Mouse (Mus musculus) liver, adult 2 months (tissue): Measurements from ENCODE around the gene Itga3. TPM values are rescaled to one million over a fixed set of nuclear protein-coding genes. Genes with fewer than 3 reads are reported as not detected.

Source experiments
- DNase-seq: peaks from one replicate; pipeline ENCODE4 v3.0.0-alpha.2; 2011; ENCODE audit warnings: low read depth, low spot score; ENCODE audit errors: extremely low read depth
- H3K27ac ChIP-seq: fragments of 200-500 bp; replicated peaks from 2 replicates; pipeline ENCODE4 v1.5.1; 2012; ENCODE audit warnings: low read depth, mild to moderate bottlenecking, control low read depth, inconsistent platforms, low read length; ENCODE audit not compliant: insufficient read depth
- H3K27me3 ChIP-seq: fragments of 200-500 bp; 2 replicates; pipeline ENCODE4 v1.6.1; 2012; ENCODE audit warnings: mild to moderate bottlenecking, moderate library complexity, low read length, inconsistent platforms; ENCODE audit not compliant: control insufficient read depth, insufficient read depth
- H3K36me3 ChIP-seq: fragments of 200-500 bp; 2 replicates; pipeline ENCODE4 v1.6.1; 2012; ENCODE audit warnings: low read length, inconsistent platforms; ENCODE audit not compliant: control insufficient read depth, insufficient read depth
- H3K4me1 ChIP-seq: fragments of 200-500 bp; 2 replicates; pipeline ENCODE4 v1.6.1; 2011; ENCODE audit warnings: low read length; ENCODE audit not compliant: control insufficient read depth, insufficient read depth
- H3K4me3 ChIP-seq: fragments of 200-500 bp; 2 replicates; pipeline ENCODE4 v1.5.1; 2011; ENCODE audit warnings: low read depth, mild to moderate bottlenecking, control low read depth, low read length, moderate library complexity; ENCODE audit not compliant: insufficient read depth
- H3K79me2 ChIP-seq: fragments of 200-500 bp; 2 replicates; pipeline ENCODE4 v1.6.1; 2012; ENCODE audit warnings: inconsistent platforms, mild to moderate bottlenecking, low read length, moderate library complexity; ENCODE audit not compliant: control insufficient read depth, insufficient read depth
- H3K9ac ChIP-seq: fragments of 200-500 bp; 2 replicates; pipeline ENCODE4 v1.6.1; 2012; ENCODE audit warnings: low read depth, mild to moderate bottlenecking, control low read depth, inconsistent platforms, low read length
- CTCF ChIP-seq: fragments of 200-500 bp; IDR thresholded peaks from 2 replicates; pipeline ENCODE4 v1.5.1; 2011; ENCODE audit warnings: low read depth, low read length, control low read depth
- POLR2A ChIP-seq: fragments of 200-500 bp; IDR thresholded peaks from 2 replicates; pipeline ENCODE4 v1.6.1; 2011; ENCODE audit warnings: low read length, control low read depth; ENCODE audit not compliant: insufficient read depth; ENCODE audit errors: extremely low read depth
- WGBS: fragments of 180-500 bp; shearing (Covaris S2); methylation state at CpG from one replicate; pipeline ENCODE4 v1.1.7; 2018; 5-methylcytosine and 5-hydroxymethylcytosine counted together
- polyA plus RNA-seq: library from polyadenylated mRNA; depleted of rRNA; stranded (reverse); fragments of >200 nt; gene quantifications from 2 replicates; pipeline ENCODE4 v1.2.3, GENCODE M21; 2012
- total RNA-seq: library from RNA; depleted of rRNA; stranded (reverse); fragments of >200 nt; gene quantifications from 2 replicates; pipeline ENCODE4 v1.2.3, GENCODE M21; 2014

Gene Itga3
- total and polyA plus RNA-seq, 2 experiments: 2.6 to 5.7 TPM

DNA sequence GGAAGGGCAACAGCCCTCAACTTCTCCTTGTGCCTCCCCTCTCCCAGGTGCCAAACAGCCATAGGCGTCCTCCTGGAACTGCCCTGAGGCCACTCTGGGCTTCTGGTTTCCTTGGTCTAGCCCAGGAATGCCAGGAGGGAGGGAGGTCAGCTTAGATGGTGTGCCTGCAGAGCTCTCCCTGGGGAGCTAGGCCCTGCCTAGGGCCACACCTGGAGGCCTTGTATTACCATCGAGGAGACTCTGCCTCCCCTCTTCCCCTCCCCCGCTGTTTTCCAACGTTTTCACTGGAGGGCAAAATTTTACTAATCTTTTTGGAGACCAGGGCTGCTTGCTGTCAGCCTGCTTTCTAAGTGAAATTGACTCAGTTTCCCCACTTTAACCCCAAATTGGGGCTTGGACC, 70.6 kb downstream of the Itga3 start:
- 44% methylated on average over 4 of the region's 4 CpGs for WGBS
- DNase-seq: no peak
- no peak overlapping the region for H3K27ac ChIP-seq
- no peaks in the 10 kb centered on the region for H3K36me3 ChIP-seq
- no peak overlapping the region for H3K4me3 ChIP-seq
- 0 out of 2 replicates have a peak, but pooled peaks cover 3% of the 10 kb centered on the region for H3K4me1 ChIP-seq
- no peak overlapping the region for H3K9ac ChIP-seq
- H3K27me3 ChIP-seq: peaks cover 6% of the 10 kb centered on the region; the same call in 1 of the 2 replicates
- no peaks in the 10 kb centered on the region for H3K79me2 ChIP-seq
- TF ChIP-seq CTCF: no peak
- no peak for TF ChIP-seq POLR2A

DNA sequence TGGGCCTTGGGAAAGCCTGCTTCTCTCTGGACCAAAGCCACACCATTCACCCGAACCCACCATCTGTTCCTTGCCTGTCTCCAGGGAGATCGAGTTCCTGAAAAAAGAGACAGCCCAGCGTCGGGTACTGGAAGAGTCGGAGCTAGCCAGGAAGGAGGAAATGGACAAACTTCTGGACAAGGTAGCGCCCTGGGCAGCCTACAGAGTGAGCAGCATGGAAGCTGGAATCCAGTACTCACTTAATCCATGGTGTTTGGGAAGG, 71.7 kb downstream of the Itga3 start:
- Histone ChIP-seq H3K4me3 (no peak overlapping the region), H3K36me3 (no peaks in the 10 kb centered on the region)

DNA sequence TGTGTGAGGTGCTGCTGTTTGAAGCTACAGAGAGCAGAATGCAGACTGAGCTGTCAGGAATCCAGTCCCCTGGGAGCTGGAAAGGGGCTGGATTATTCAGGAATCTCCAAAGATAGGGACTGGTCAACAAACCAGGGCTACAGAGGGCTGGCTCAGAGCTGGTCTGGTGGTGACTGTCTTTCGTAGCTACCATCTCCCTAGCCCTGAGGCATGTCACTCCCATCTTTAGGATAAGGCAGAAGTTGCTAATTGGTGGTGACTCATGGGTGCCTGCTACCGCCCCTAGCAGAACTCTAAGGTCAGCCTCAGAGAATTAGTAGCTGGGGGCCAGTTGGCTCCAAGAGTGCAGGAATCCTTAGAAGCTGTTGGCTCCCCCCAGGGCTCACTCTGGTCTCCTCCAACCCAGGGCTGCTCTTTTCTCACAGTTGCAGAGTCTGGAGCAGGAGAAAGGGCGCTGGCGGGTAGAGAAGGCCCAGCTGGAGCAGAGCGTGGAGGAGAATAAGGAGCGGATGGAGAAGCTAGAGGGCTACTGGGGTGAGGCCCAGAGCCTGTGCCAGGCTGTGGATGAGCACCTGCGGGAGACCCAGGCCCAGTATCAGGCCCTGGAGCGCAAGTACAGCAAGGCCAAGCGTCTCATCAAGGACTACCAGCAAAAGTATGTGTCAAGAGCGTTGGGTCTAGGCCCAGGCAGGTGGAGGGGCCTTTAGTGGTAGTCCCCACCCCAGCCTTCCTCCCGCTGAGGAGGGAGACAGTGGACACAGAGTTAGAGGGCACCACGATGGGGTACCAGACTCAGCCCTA, 72.3 kb downstream of the Itga3 start:
- H3K9ac ChIP-seq: no peak overlapping the region
- peaks cover under 1% of the 10 kb centered on the region; the same call in 1 of the 2 replicates for H3K27me3 ChIP-seq
- no peaks in the 10 kb centered on the region for H3K36me3 ChIP-seq
- H3K27ac ChIP-seq: no peak overlapping the region
- no peaks in the 10 kb centered on the region for H3K79me2 ChIP-seq
- TF ChIP-seq CTCF (no peak), POLR2A (no peak)
- no peak for DNase-seq
- H3K4me1 ChIP-seq: 0 out of 2 replicates have a peak, but pooled peaks cover 3% of the 10 kb centered on the region
- 89% methylated on average over 12 of the region's 12 CpGs for WGBS
- no peak overlapping the region for H3K4me3 ChIP-seq

More for the DNA sequence above, 71.7 kb downstream of the Itga3 start:
- Histone ChIP-seq H3K79me2 (no peaks in the 10 kb centered on the region), H3K27me3 (peaks cover 6% of the 10 kb centered on the region; the same call in 1 of the 2 replicates), H3K9ac (no peak overlapping the region), H3K27ac (no peak overlapping the region), H3K4me1 (0 out of 2 replicates have a peak, but pooled peaks cover 3% of the 10 kb centered on the region)
- TF ChIP-seq POLR2A (no peak), CTCF (no peak)
- DNase-seq: no peak
- WGBS: 66% methylated on average over 6 of the region's 6 CpGs

DNA sequence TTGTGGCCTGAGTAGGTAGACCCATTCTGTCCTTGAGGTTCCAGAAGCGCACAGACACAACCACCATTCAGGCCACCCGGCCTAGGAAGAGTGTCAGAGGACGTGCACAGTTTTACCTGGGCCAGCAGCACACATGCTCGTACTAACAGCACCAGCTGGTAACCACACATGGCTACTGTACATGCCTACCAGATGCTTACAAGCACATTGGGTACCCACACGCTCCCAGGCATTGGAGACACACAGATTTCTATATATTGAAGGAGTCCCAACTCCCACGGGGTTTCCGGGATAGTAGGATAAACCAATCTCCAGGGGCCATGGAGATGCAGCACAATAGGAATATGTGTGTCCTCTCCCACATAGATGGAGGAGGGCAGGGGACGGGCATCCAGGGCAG, 73.9 kb downstream of the Itga3 start:
- no peak overlapping the region for H3K4me3 ChIP-seq
- H3K27me3 ChIP-seq: no peaks in the 10 kb centered on the region
- no peaks in the 10 kb centered on the region for H3K36me3 ChIP-seq
- H3K79me2 ChIP-seq: no peaks in the 10 kb centered on the region
- no peak for DNase-seq
- H3K4me1 ChIP-seq: 0 out of 2 replicates have a peak, but pooled peaks cover 3% of the 10 kb centered on the region
- TF ChIP-seq CTCF: no peak
- no peak for TF ChIP-seq POLR2A
- H3K27ac ChIP-seq: no peak overlapping the region
- 92% methylated on average over 8 of the region's 8 CpGs for WGBS
- H3K9ac ChIP-seq: no peak overlapping the region

DNA sequence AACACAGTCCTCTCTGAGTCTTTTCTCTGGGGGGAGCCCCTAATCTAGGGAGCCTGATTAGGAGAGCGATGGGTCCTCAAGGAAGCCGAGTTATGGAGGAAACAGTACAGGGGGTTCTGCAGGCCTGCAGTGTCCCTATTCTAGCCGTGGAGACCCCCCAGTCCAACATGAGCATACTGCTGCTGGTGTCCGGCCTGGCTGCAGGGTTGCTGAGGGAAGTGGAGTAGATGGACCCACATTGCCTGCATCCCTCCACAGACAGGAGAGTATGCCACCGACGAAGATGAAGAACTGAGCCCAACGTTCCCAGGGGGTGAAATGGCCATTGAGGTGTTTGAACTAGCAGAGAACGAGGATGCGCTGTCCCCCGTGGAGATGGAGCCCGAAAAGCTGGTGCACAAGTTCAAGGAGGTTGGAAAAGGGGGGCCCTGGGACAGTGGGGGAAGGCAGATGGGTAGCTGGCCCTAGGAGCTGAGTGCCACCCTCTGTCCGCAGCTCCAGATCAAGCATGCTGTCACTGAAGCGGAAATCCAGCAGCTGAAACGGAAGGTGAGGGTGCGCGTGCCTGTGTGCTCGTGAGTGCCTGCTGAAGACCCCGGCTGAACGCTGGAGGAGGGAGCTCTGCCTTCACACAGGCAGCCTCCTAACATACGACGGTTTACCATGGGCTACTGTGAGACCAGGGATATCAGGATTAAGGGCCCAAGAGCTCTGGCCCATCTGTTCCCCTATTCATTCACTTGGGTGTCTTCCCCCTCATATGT, 74.8 kb downstream of the Itga3 start:
- Histone ChIP-seq H3K36me3 (no peaks in the 10 kb centered on the region), H3K27ac (no peak overlapping the region), H3K4me1 (0 out of 2 replicates have a peak, but pooled peaks cover 1% of the 10 kb centered on the region), H3K79me2 (no peaks in the 10 kb centered on the region), H3K27me3 (no peaks in the 10 kb centered on the region), H3K9ac (no peak overlapping the region), H3K4me3 (no peak overlapping the region)
- no peak for DNase-seq
- 86% methylated on average over 21 of the region's 21 CpGs for WGBS
- TF ChIP-seq CTCF (no peak), POLR2A (no peak)
